Mouse (Mus musculus): Measurements from ENCODE around the gene Stag3.

DNA sequence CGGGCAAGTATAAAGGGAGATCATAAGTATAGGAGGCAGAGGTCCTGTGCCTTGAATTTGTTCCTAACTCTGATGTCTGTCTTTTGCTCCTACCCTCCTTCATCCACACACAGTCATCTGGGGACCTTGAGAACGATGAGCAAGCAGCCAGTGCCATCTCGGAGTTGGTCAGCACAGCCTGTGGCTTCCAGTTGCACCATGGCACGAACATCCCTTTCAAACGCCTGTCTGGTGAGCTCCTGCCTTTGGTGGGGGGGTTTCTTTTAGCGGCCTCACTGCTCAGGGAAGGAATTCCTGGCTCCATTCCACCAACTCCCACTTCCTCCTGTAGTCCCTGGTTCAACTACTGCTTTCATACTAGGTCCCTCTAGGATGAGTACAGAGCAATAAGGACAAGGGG is 21.5 kb upstream of the Stag3 start:
- TF ChIP-seq GATA1 (IDR thresholded peaks at IDR 0.05; ENCODE audit: low read length) (no peak), TAL1 (IDR thresholded peaks at IDR 0.05; ENCODE audit: low read length) (no peak)
